Mouse (Mus musculus) C2C12 (cell line): ENCODE results near the gene Cdk5r2. TPM values are rescaled to one million over a fixed set of nuclear protein-coding genes. Genes with fewer than 3 reads are reported as not detected.
A peak's percentile ranks its signal among the peaks of the same experiment; 100 is the strongest.

Source experiments
- H3K27me3 ChIP-seq: one replicate; pipeline ENCODE4 v1.6.1; 2011; ENCODE audit not compliant: control insufficient read depth, insufficient read depth, insufficient read length
- H3K36me3 ChIP-seq: one replicate; pipeline ENCODE4 v1.6.1; 2011; ENCODE audit not compliant: control insufficient read depth, insufficient read depth
- H3K4me3 ChIP-seq: one replicate; pipeline ENCODE4 v1.5.1; 2011; ENCODE audit warnings: mild to moderate bottlenecking, control low read depth; ENCODE audit not compliant: poor library complexity, insufficient read depth, severe bottlenecking
- H3K79me2 ChIP-seq: one replicate; pipeline ENCODE4 v1.6.1; 2011; ENCODE audit not compliant: control insufficient read depth, insufficient read depth
- H3K79me3 ChIP-seq: one replicate; pipeline ENCODE4 v1.6.1; 2011; ENCODE audit warnings: low read depth, control low read depth
- H3ac ChIP-seq: one replicate; pipeline ENCODE3; 2011; ENCODE audit warnings: low read depth; ENCODE audit not compliant: control insufficient read depth, insufficient read length
- CEBPB ChIP-seq: IDR thresholded peaks from one replicate; pipeline ENCODE4 v1.6.1; 2011; ENCODE audit warnings: low read depth, mild to moderate bottlenecking, control low read depth, moderate library complexity
- CTCF ChIP-seq: IDR thresholded peaks from one replicate; pipeline ENCODE4 v1.5.1; 2011; ENCODE audit not compliant: control insufficient read depth, insufficient read depth, insufficient read length
- FOSL1 ChIP-seq: IDR thresholded peaks from one replicate; pipeline ENCODE4 v1.8.0; 2011; ENCODE audit warnings: mild to moderate bottlenecking, low read length; ENCODE audit not compliant: poor library complexity, insufficient read depth, severe bottlenecking
- MAX ChIP-seq: IDR thresholded peaks from one replicate; pipeline ENCODE4 v1.6.1; 2011; ENCODE audit warnings: mild to moderate bottlenecking, control low read depth
- MYOD1 ChIP-seq: IDR thresholded peaks from one replicate; pipeline ENCODE4 v1.6.1; 2011; ENCODE audit warnings: low read depth; ENCODE audit not compliant: control insufficient read depth, insufficient read length
- MYOG ChIP-seq: IDR thresholded peaks from one replicate; pipeline ENCODE4 v1.6.1; 2011; ENCODE audit not compliant: control insufficient read depth, insufficient read length; ENCODE audit errors: extremely low read depth
- USF1 ChIP-seq: IDR thresholded peaks from one replicate; pipeline ENCODE4 v1.6.1; 2011; ENCODE audit warnings: low read depth, mild to moderate bottlenecking, control low read depth, moderate library complexity
- polyA plus RNA-seq: library from polyadenylated mRNA; unstranded; fragments of >200 nt; fragmentation: generic; extraction: Trizol; gene quantifications from one replicate; pipeline ENCODE4 v1.2.1, GENCODE M21; 2012; ENCODE audit warnings: missing spikeins

The Cdk5r2 gene
- polyA plus RNA-seq, 1 experiment, result 0.04 TPM

- no peaks in the 10 kb centered on the region for H3K36me3 ChIP-seq
- H3ac ChIP-seq, result no peak within 1 kb of the TSS
- no peaks in the 10 kb centered on the region for H3K79me2 ChIP-seq
- no peak within 1 kb of the TSS for H3K4me3 ChIP-seq
- no peak for TF ChIP-seq MYOD1
- peak; percentile 18 for TF ChIP-seq CTCF
- peaks cover 52% of the 10 kb centered on the region for H3K27me3 ChIP-seq
- no peaks in the 10 kb centered on the region for H3K79me3 ChIP-seq
Observed at GRCm38 (mm10) chr1:74893134-74893855, 38.6 kb downstream of the Cdk5r2 start, which contains the start of gene Cryba2. Cryba2 (minus strand) TSS chr1:74893143.

GRCm38 (mm10) chr1:74894966-74895365, 40.2 kb downstream of the Cdk5r2 start:
- no peak overlapping the region for H3ac ChIP-seq
- no peaks in the 10 kb centered on the region for H3K36me3 ChIP-seq
- H3K4me3 ChIP-seq, result no peak overlapping the region
- no peaks in the 10 kb centered on the region for H3K79me2 ChIP-seq
- H3K79me3 ChIP-seq, result no peaks in the 10 kb centered on the region
- peaks cover 57% of the 10 kb centered on the region for H3K27me3 ChIP-seq
- TF ChIP-seq CTCF (no peak), MYOG (no peak), USF1 (no peak), FOSL1 (no peak), CEBPB (no peak), MAX (no peak), MYOD1 (no peak)

- Histone ChIP-seq H3ac (no peak overlapping the region), H3K79me3 (no peaks in the 10 kb centered on the region), H3K4me3 (no peak overlapping the region), H3K36me3 (no peaks in the 10 kb centered on the region), H3K79me2 (no peaks in the 10 kb centered on the region), H3K27me3 (peaks cover 68% of the 10 kb centered on the region)
- TF ChIP-seq MAX (no peak), MYOG (no peak), MYOD1 (no peak), CEBPB (no peak), USF1 (no peak), FOSL1 (no peak)
Observed at GRCm38 (mm10) chr1:74897976-74898375, 43.2 kb downstream of the Cdk5r2 start.

- no peaks in the 10 kb centered on the region for H3K79me2 ChIP-seq
- peaks cover 72% of the 10 kb centered on the region for H3K27me3 ChIP-seq
Observed at GRCm38 (mm10) chr1:74898656-74899431, 44.1 kb downstream of the Cdk5r2 start.

GRCm38 (mm10) chr1:74900341-74901285, 45.9 kb downstream of the Cdk5r2 start:
- no peaks in the 10 kb centered on the region for H3K36me3 ChIP-seq
- no peak for TF ChIP-seq USF1
- no peak for TF ChIP-seq MYOG
- no peak for TF ChIP-seq CTCF
- TF ChIP-seq FOSL1, result no peak
- no peak for TF ChIP-seq MYOD1
- no peak for TF ChIP-seq MAX
- TF ChIP-seq CEBPB, result no peak
- H3K79me2 ChIP-seq, result no peaks in the 10 kb centered on the region
- H3K79me3 ChIP-seq, result no peaks in the 10 kb centered on the region
- H3K27me3 ChIP-seq, result peaks cover 85% of the 10 kb centered on the region
- H3ac ChIP-seq, result no peak overlapping the region
- H3K4me3 ChIP-seq, result no peak overlapping the region

More at GRCm38 (mm10) chr1:74898656-74899431, 44.1 kb downstream of the Cdk5r2 start:
- TF ChIP-seq FOSL1 (no peak), MYOD1 (no peak), USF1 (no peak), CEBPB (no peak), MAX (no peak), CTCF (no peak), MYOG (no peak)
- Histone ChIP-seq H3K79me3 (no peaks in the 10 kb centered on the region), H3ac (no peak overlapping the region), H3K36me3 (no peaks in the 10 kb centered on the region), H3K4me3 (no peak overlapping the region)
